Mouse (Mus musculus) bone marrow macrophage, adult 2 months (primary cell): Measurements from ENCODE around the gene Lipa.

Experiments
- CTCF ChIP-seq: IDR thresholded peaks from 2 replicates; pipeline ENCODE4 v1.5.1; 2012; ENCODE audit warnings: low read depth, mild to moderate bottlenecking, low read length, moderate library complexity
- POLR2A ChIP-seq: IDR thresholded peaks from 2 replicates; pipeline ENCODE4 v1.6.1; 2012; ENCODE audit warnings: mild to moderate bottlenecking, low read depth, low read length, borderline replicate concordance

- TF ChIP-seq CTCF, result no peak
- no peak for TF ChIP-seq POLR2A
Measured at GRCm38 (mm10) chr19:34524646-34525045, 2.6 kb downstream of the Lipa start.
